Mouse (Mus musculus) CH12.LX (cell line): ENCODE data around the gene Tmem179b. TPM values are rescaled to one million over a fixed set of nuclear protein-coding genes. Genes with fewer than 3 reads are reported as not detected.

Experiments used
- DNase-seq: peaks from one replicate; pipeline ENCODE4 v3.0.0-alpha.2; 2013; ENCODE audit errors: extremely low read depth
- H3K27ac ChIP-seq: 2 replicates; pipeline ENCODE4 v1.5.1; 2012; ENCODE audit warnings: low read depth, mild to moderate bottlenecking, control low read depth, moderate library complexity; ENCODE audit not compliant: insufficient read depth
- H3K27me3 ChIP-seq: replicated peaks from 2 replicates; pipeline ENCODE3; 2012; ENCODE audit warnings: inconsistent platforms
- H3K36me3 ChIP-seq, 2 experiments: replicated peaks in 1 of 2; 2 replicates each; pipeline versions ENCODE3 to v1.6.1; 2012; ENCODE audit warnings: inconsistent platforms in 1 of 2, low read length in 1 of 2, mild to moderate bottlenecking in 1 of 2, mixed read lengths in 1 of 2, moderate library complexity in 1 of 2; ENCODE audit not compliant: control insufficient read depth in 1 of 2, insufficient read depth in 1 of 2
- H3K4me1 ChIP-seq, 2 experiments: 2 replicates each; pipeline ENCODE4 v1.6.1; 2012; ENCODE audit warnings: inconsistent platforms in 1 of 2, moderate library complexity in 1 of 2; ENCODE audit not compliant: insufficient read depth in 2 of 2, control insufficient read depth in 1 of 2
- H3K4me2 ChIP-seq: 2 replicates; pipeline ENCODE4 v1.6.1; 2012; ENCODE audit warnings: low read depth, mild to moderate bottlenecking, control low read depth; ENCODE audit not compliant: poor library complexity, insufficient read depth, severe bottlenecking
- H3K4me3 ChIP-seq, 3 experiments: fragments of 150-350 bp in 1 of 3; sonication (generic) in 1 of 3; replicated peaks in 1 of 3; 2 replicates each; pipeline versions ENCODE3 to v1.5.1; 2011 to 2012; ENCODE audit warnings: low read depth in 2 of 3, low read length in 2 of 3, mild to moderate bottlenecking in 2 of 3, moderate library complexity in 2 of 3, control low read depth in 1 of 3, improper control_type of control experiment in 1 of 3, inconsistent platforms in 1 of 3, mixed read lengths in 1 of 3; ENCODE audit not compliant: poor library complexity in 1 of 3
- H3K79me2 ChIP-seq: replicated peaks from 2 replicates; pipeline ENCODE4 v1.6.1; 2012; ENCODE audit warnings: mild to moderate bottlenecking, moderate library complexity; ENCODE audit not compliant: control insufficient read depth, poor library complexity, insufficient read depth, severe bottlenecking; ENCODE audit errors: extremely low read depth
- H3K9ac ChIP-seq: 2 replicates; pipeline ENCODE4 v1.6.1; 2012; ENCODE audit warnings: low read depth, mild to moderate bottlenecking, control low read depth, moderate library complexity; ENCODE audit not compliant: insufficient read depth
- H3K9me3 ChIP-seq: replicated peaks from 2 replicates; pipeline ENCODE3; 2012; ENCODE audit warnings: low read length, inconsistent platforms, mixed read lengths
- CHD1 ChIP-seq: IDR thresholded peaks from 2 replicates; pipeline ENCODE4 v1.6.1; 2012; ENCODE audit warnings: low read depth, low read length, improper control_type of control experiment, inconsistent platforms
- CTCF ChIP-seq, 2 experiments: IDR thresholded peaks in 1 of 2; conservative IDR thresholded peaks in 1 of 2; 2 replicates each; pipeline ENCODE4 v1.5.1; 2011 to 2012; ENCODE audit warnings: low read depth in 2 of 2, low read length in 2 of 2, improper control_type of control experiment in 1 of 2, inconsistent platforms in 1 of 2, mild to moderate bottlenecking in 1 of 2, moderate library complexity in 1 of 2
- E2F4 ChIP-seq: IDR thresholded peaks from 2 replicates; pipeline ENCODE4 v1.6.1; 2011; ENCODE audit warnings: low read depth, low read length, improper control_type of control experiment; ENCODE audit not compliant: insufficient replicate concordance
- IRF4 ChIP-seq: IDR thresholded peaks from 2 replicates; pipeline ENCODE4 v1.6.1; 2014; ENCODE audit warnings: low read depth, mild to moderate bottlenecking, inconsistent platforms, low read length, improper control_type of control experiment
- JUND ChIP-seq: conservative IDR thresholded peaks from 2 replicates; pipeline ENCODE4 v1.6.1; 2011; ENCODE audit warnings: low read depth, low read length, improper control_type of control experiment
- KAT2A ChIP-seq: IDR thresholded peaks from 2 replicates; pipeline ENCODE4 v1.6.1; 2012; ENCODE audit warnings: low read length, improper control_type of control experiment, inconsistent platforms; ENCODE audit not compliant: insufficient replicate concordance
- MAFK ChIP-seq: IDR thresholded peaks from 2 replicates; pipeline ENCODE4 v1.6.1; 2011; ENCODE audit warnings: low read length, improper control_type of control experiment; ENCODE audit not compliant: insufficient replicate concordance
- MAZ ChIP-seq: IDR thresholded peaks from 2 replicates; pipeline ENCODE4 v1.6.1; 2012; ENCODE audit warnings: low read depth, mild to moderate bottlenecking, inconsistent platforms, low read length, improper control_type of control experiment, moderate library complexity
- MXI1 ChIP-seq: IDR thresholded peaks from 2 replicates; pipeline ENCODE4 v1.6.1; 2011; ENCODE audit warnings: mild to moderate bottlenecking, low read depth, low read length, improper control_type of control experiment
- MYC ChIP-seq: IDR thresholded peaks from 2 replicates; pipeline ENCODE4 v1.6.1; 2011; ENCODE audit warnings: low read depth, mild to moderate bottlenecking, improper control_type of control experiment, low read length
- POLR2AphosphoS2 ChIP-seq: IDR thresholded peaks from 2 replicates; pipeline ENCODE4 v1.6.1; 2011; ENCODE audit warnings: low read depth, low read length, improper control_type of control experiment
- RAD21 ChIP-seq: IDR thresholded peaks from 2 replicates; pipeline ENCODE4 v1.6.1; 2011; ENCODE audit warnings: low read depth, mild to moderate bottlenecking, low read length, improper control_type of control experiment, moderate library complexity
- SMC3 ChIP-seq: IDR thresholded peaks from 2 replicates; pipeline ENCODE4 v1.6.1; 2011; ENCODE audit warnings: low read depth, low read length, improper control_type of control experiment
- TBP ChIP-seq: conservative IDR thresholded peaks from 2 replicates; pipeline ENCODE4 v1.6.1; 2011; ENCODE audit warnings: low read depth, low read length, improper control_type of control experiment
- USF2 ChIP-seq: conservative IDR thresholded peaks from 2 replicates; pipeline ENCODE4 v1.6.1; 2011; ENCODE audit warnings: low read depth, low read length, improper control_type of control experiment
- ZC3H11A ChIP-seq: IDR thresholded peaks from 2 replicates; pipeline ENCODE4 v1.6.1; 2012; ENCODE audit warnings: low read depth, mild to moderate bottlenecking, inconsistent platforms, low read length, improper control_type of control experiment
- ZMIZ1 ChIP-seq: IDR thresholded peaks from 2 replicates; pipeline ENCODE4 v1.6.1; 2012; ENCODE audit warnings: low read depth, mild to moderate bottlenecking, inconsistent platforms, low read length, improper control_type of control experiment
- ZNF384 ChIP-seq: IDR thresholded peaks from 2 replicates; pipeline ENCODE4 v1.6.1; 2012; ENCODE audit warnings: low read depth, low read length, improper control_type of control experiment, inconsistent platforms
- dilution Hi-C: fragments of 300-500 bp; cut with MboI; formaldehyde crosslinking; loops from 2 replicates; pipeline ENCODE4 v1.14.3; 2020; ENCODE audit warnings: low sequenced_read_pairs; ENCODE audit not compliant: extremely low pct_unique_long_range_greater_than_20kb, extremely low pct_ligation_motif_present
- in situ Hi-C: fragments of 300-500 bp; cut with MboI; formaldehyde crosslinking; loops from 3 replicates; pipeline ENCODE4 v1.14.3; 2019; ENCODE audit warnings: low sequenced_read_pairs, low pct_ligation_motif_present, low pct_unique_long_range_greater_than_20kb, mixed read lengths
- polyA plus RNA-seq: library from polyadenylated mRNA; unstranded; fragments of >175 nt; gene quantifications from 2 replicates; pipeline ENCODE4 v1.2.1, GENCODE M21; 2012; ENCODE audit warnings: low read depth; ENCODE audit not compliant: insufficient read length
- total RNA-seq, 2 experiments: library from RNA; depleted of rRNA; stranded (reverse); fragments of 300-350 nt in 1 of 2; fragments of >200 nt in 1 of 2; gene quantifications; 2 replicates each; pipeline ENCODE4 v1.2.3; 2012 to 2014

Gene Tmem179b
- total and polyA plus RNA-seq, 3 experiments: 54.4 to 105 (median 72.0) TPM

DNA sequence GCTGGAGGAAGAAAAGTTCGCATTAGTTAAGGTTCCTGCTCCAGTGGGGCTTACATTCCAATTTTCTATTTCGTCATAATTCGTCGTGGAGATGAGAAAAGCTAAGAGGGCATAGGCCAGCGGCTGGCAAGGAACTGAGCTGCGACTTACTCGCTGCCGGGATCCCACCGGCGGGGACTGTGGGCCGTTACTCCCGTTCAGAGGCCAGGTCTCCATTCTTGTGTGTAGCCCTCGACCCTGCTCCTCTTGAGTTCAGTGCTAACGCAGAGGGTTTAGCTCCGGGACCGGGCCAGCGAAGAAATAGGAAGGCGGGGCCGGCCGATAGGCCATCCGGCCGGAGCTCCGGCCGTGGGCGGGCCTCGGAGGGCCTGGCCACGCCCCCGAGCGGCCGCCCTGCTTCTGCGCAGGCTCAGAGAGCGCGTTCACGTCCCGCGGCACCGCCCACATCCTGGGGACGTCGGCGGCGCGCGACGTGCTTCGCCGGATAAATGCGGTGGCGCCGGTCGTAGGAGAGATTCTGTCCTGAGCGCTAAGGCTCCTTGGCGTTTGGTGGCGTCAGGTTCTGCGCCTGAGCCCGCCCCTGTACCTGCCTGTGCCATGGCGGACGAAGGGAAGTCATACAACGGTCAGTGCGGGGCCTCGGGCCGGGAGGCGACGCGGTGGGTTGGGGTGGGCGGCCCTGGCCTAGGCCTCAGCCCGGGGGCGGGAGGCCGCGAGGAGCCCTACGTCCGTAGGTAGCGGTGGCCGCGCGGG is 17.5 kb downstream of the Tmem179b start, which contains the start of gene Nxf1 (continued):
- no peak for TF ChIP-seq ZC3H11A
- no peak; the same call in 1 of the 2 replicates for TF ChIP-seq CHD1
- no peak for TF ChIP-seq RAD21
- TF ChIP-seq MYC: no peak
- peak; percentile 94 for TF ChIP-seq POLR2AphosphoS2
- no peak for TF ChIP-seq USF2
- TF ChIP-seq KAT2A: peak; percentile 43; the same call in 1 of the 2 replicates
- no peak for TF ChIP-seq MAFK

DNA sequence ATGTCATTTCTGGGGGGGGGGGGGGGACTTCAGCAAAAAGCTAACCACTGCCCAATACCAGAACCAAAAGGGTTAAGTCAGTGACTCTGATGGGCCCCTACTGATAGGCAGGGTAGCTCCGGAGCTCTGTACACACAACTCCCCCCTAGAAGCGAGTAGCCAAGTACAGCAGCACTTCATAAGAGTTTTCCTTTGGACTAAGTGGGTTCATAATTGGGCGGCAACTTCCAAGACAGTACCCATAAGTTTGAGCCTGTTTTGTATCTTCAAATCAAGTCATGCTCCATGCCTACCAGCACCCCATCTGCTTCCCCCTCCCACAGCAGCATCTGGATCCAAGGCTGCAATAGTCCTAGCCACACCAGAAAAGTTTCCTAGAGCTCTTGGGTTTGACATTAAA is 18.6 kb downstream of the Tmem179b start:
- H3K9ac ChIP-seq: peak overlapping the region; percentile 80

DNA sequence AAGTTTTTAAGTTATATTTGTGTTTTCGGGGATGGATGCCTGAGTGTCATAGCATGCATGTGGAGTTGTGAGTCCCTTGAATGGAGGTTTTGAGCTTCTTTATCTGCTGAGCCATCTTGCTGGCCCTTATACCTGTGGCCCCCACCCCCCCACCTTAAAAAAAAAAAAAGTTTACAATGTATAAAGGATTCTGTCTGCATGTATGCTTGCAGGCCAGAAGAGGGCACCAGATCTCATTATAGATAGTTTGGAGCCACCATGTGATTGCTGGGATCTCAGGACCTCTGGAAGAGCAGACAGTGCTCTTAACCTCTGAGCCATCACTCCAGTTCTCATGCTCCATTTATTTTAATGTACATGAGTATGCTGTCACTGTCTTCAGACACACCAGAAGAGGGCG is 26.9 kb downstream of the Tmem179b start:
- Histone ChIP-seq H3K79me2 (peaks cover 13% of the 10 kb centered on the region), H3K4me1 (peaks cover 4 to 13% of the 10 kb centered on the region in 2 experiments), H3K9me3 (no peaks in the 10 kb centered on the region), H3K27me3 (no peaks in the 10 kb centered on the region), H3K27ac (no peak overlapping the region), H3K36me3 (peaks cover 71 to 91% of the 10 kb centered on the region in 2 experiments)
- in situ Hi-C loops: loop anchor here (25.0 kb wide), 1 partner anchor 365 kb away; no protein-coding TSS in a partner anchor
- dilution Hi-C loops: no loop called here
- TF ChIP-seq E2F4: no peak
- peak in 1 of 2 experiments; percentile 53; a peak in 2 of 4 replicates for TF ChIP-seq CTCF (conservative IDR thresholded peaks at IDR 0.05 in 1 of 2, IDR thresholded peaks at IDR 0.05 in 1 of 2; ENCODE audit: low read depth in 2 of 2, low read length in 2 of 2)
- no peak for TF ChIP-seq KAT2A
- 0 out of 2 replicates have a peak, but pooled peaks have one; percentile 17 for TF ChIP-seq MYC
- TF ChIP-seq ZNF384: peak; percentile 90
- TF ChIP-seq MAZ: 0 out of 2 replicates have a peak, but pooled peaks have one; percentile 45
- peak; percentile 22 for TF ChIP-seq RAD21
- TF ChIP-seq SMC3: peak; percentile 28
- TF ChIP-seq, all 38 proteins: peak for 6
- Histone ChIP-seq H3K9ac (no peak overlapping the region), H3K4me2 (no peak overlapping the region), H3K4me3 (no peak overlapping the region)
- no peak for DNase-seq

More for the DNA sequence above, 18.6 kb downstream of the Tmem179b start:
- Histone ChIP-seq H3K4me2 (peak overlapping the region; percentile 97), H3K9me3 (no peaks in the 10 kb centered on the region), H3K4me1 (peaks cover 0 to 26% of the 10 kb centered on the region in 2 experiments; a peak in 2 of 4 replicates), H3K4me3 (no peak overlapping the region), H3K27ac (no peak overlapping the region), H3K79me2 (peaks cover 45% of the 10 kb centered on the region), H3K36me3 (peaks cover 32 to 41% of the 10 kb centered on the region in 2 experiments), H3K27me3 (no peaks in the 10 kb centered on the region)
- dilution Hi-C loops (no loop called here), in situ Hi-C loops (no loop called here)
- no peak for DNase-seq
- TF ChIP-seq TBP (no peak), JUND (no peak), POLR2AphosphoS2 (no peak), SMC3 (no peak), MXI1 (no peak), IRF4 (no peak), ZMIZ1 (no peak)
